Mouse (Mus musculus): ENCODE data around the gene Olfr1370. TPM values are rescaled to one million over a fixed set of nuclear protein-coding genes. Genes with fewer than 3 reads are reported as not detected.
"Not testable (repeated sequence)": the region's sequence is repeated elsewhere in the genome, so short reads cannot be mapped to it uniquely, and the experiment has no call there.

The Olfr1370 gene
- total RNA-seq (2021), result not detected

DNA sequence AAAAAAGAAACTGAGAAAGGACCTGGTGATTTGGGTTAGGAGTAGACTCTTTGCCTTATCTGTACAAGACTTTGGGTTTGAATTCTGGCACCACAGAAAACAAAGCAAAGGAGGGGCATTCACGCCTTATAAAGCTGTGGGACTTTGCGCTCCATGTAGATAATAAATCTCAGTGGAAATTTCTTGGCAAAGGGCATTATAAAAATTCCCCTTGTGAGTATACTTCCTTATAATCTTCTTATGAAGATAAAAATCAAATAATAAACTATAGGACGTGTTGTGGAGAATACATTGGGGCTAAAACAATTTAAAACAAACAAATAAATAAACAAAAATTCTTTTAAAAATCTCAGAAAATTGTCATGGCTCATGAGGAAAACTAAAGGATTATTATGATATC, at the start of gene Olfr1370:
Gene Olfr1370, minus strand, starts transcription at position 101 of the 400 bp plus-strand sequence.
- DNase-seq (ENCODE audit: extremely low spot score in 1 of 2, low spot score in 1 of 2), result no peak

DNA sequence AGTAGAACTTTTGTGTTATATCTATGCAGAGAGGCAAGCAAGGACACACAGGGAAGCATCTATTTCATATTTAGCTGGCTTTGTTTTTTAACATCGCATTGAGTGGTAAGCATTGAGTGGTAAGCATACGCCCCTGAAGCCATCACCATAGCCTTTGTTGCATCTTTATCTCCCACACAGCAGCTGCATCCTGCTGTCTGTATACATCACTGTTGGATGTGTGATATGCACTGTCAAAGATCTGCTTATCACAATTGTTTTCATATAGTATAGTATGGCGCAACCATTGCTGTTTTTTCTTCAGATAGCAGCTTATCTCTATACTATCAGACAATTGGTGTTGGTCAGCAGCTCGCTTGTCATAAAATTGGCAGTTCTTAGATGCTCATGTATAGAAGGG, 39.4 kb upstream of the Olfr1370 start:
- no peak for DNase-seq (ENCODE audit: extremely low spot score in 1 of 2, low spot score in 1 of 2)

- not testable (repeated sequence) for DNase-seq (ENCODE audit: extremely low spot score in 1 of 2, low spot score in 1 of 2)
Observed at GRCm38 (mm10) chr13:21111183-21111582, 36.4 kb upstream of the Olfr1370 start, which contains the start of gene Olfr1369-ps1. Gene Olfr1369-ps1, plus strand, starts transcription at chr13:21111483.

DNA sequence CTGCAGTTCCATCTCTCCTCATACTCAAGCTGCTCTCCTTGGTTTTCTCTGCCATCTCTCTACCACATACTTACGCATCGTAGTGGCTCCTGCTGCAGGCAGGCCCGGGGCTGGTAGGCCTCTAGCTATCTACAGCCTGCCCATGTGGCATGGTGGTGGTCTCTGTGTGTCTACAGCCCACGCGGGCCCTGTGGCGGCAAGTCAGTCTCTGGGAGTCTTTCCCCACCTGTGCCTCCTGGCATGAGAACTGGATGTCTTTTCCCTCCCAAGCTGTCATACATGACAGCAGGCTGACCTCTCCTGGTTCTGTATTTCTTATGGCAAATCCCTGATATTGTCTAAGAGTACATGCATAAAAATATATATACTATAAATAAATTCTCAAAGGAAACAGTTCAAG, 35.7 kb upstream of the Olfr1370 start:
- DNase-seq (ENCODE audit: extremely low spot score in 1 of 2, low spot score in 1 of 2), result no peak

- DNase-seq (ENCODE audit: extremely low spot score in 1 of 2, low spot score in 1 of 2), result no peak
Observed at GRCm38 (mm10) chr13:21109759-21110158, 35.0 kb upstream of the Olfr1370 start.

- DNase-seq (ENCODE audit: extremely low spot score in 1 of 2, low spot score in 1 of 2), result no peak
Observed at GRCm38 (mm10) chr13:21082686-21083085, 7.9 kb upstream of the Olfr1370 start.

- no peak for DNase-seq (ENCODE audit: extremely low spot score in 1 of 2, low spot score in 1 of 2)
Observed at GRCm38 (mm10) chr13:21066021-21066420, 8.7 kb downstream of the Olfr1370 start.

DNA sequence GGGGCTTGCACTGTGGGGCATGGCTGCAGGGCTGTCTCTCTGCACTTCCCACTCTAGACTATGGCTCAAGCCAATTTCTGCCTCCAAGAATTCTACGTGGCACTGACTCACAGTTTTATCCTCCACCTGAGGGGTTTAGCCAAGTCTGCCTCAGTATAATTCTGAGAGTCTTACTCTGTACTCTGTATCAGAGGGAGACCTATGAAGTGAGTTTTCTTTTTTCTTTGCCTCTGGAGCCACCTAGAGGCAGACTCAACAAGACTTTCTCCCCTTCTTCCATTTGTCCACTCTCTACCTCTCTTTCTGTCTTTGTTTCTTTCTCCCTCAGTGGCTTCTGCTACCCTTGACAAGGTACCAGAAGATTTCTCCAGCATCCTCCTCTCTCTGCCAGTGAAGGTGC, 24.6 kb downstream of the Olfr1370 start:
- no peak for DNase-seq (ENCODE audit: extremely low spot score in 1 of 2, low spot score in 1 of 2)

- DNase-seq (ENCODE audit: extremely low spot score in 1 of 2, low spot score in 1 of 2), result no peak
Observed at GRCm38 (mm10) chr13:21040589-21041199, 34.1 kb downstream of the Olfr1370 start.

GRCm38 (mm10) chr13:21035981-21036380, 38.8 kb downstream of the Olfr1370 start:
- no peak for DNase-seq (ENCODE audit: extremely low spot score in 1 of 2, low spot score in 1 of 2)

GRCm38 (mm10) chr13:21035011-21035410, 39.7 kb downstream of the Olfr1370 start:
- no peak for DNase-seq (ENCODE audit: extremely low spot score in 1 of 2, low spot score in 1 of 2)

- peak in 1 of 2 experiments; percentile 7 for DNase-seq (ENCODE audit: extremely low spot score in 1 of 2, low spot score in 1 of 2)
Observed at GRCm38 (mm10) chr13:21033176-21033575, 41.6 kb downstream of the Olfr1370 start.

GRCm38 (mm10) chr13:21024831-21025230, 49.9 kb downstream of the Olfr1370 start:
- DNase-seq (ENCODE audit: extremely low spot score in 1 of 2, low spot score in 1 of 2), result no peak

Other genes with a start within 250 kb of the Olfr1370 start
- gene Olfr1369-ps1, start 36.5 kb upstream of the Olfr1370 start, total RNA-seq (2021), result not detected
- not detected for gene Olfr263, start 54.7 kb upstream of the Olfr1370 start, total RNA-seq (2021)
- gene Olfr1368, start 70.9 kb upstream of the Olfr1370 start, total RNA-seq (2021), result not detected
- gene Trim27, start 104.5 kb upstream of the Olfr1370 start, total RNA-seq (2021), result 10 to 100 TPM; 37.8 to 42.2 TPM
- gene Gpx5, start 217.8 kb upstream of the Olfr1370 start, total RNA-seq (2021), result not detected
- not detected for gene Gpx6, start 237.2 kb upstream of the Olfr1370 start, total RNA-seq (2021)